Mouse (Mus musculus): ENCODE results near the gene Sord. TPM values are rescaled to one million over a fixed set of nuclear protein-coding genes. Genes with fewer than 3 reads are reported as not detected.

Sord gene
- total RNA-seq, 1 experiment: 26.0 TPM

- in situ Hi-C loops (cut with MboI; ENCODE audit: low sequenced_read_pairs in 2 of 2, unreplicated experiment in 2 of 2): no loop called here
- Histone ChIP-seq H3K9me3 (ENCODE audit: control insufficient read depth, insufficient read depth, low read depth, low read length) (no peaks in the 10 kb centered on the region), H3K9ac (ENCODE audit: insufficient read depth, low read depth, low read length, poor library complexity, severe bottlenecking) (no peak overlapping the region), H3K27ac (ENCODE audit: insufficient read depth, low read depth, low read length, poor library complexity, severe bottlenecking) (peak overlapping the region; percentile 5; the same call in 1 of the 2 replicates), H3K36me3 (ENCODE audit: control insufficient read depth, insufficient read depth, low read length, poor library complexity, severe bottlenecking) (no peaks in the 10 kb centered on the region), H3K4me3 (ENCODE audit: insufficient read depth in 1 of 2, low read depth in 1 of 2, low read length in 2 of 2, poor library complexity in 1 of 2, severe bottlenecking in 1 of 2) (no peak overlapping the region), H3K4me1 (ENCODE audit: control insufficient read depth in 2 of 2, insufficient read depth in 2 of 2, low read length in 2 of 2, poor library complexity in 1 of 2) (peaks cover 0 to 10% of the 10 kb centered on the region in 2 experiments; a peak in 2 of 4 replicates)
- no peak for DNase-seq (ENCODE audit: low read depth, low spot score)
- no peak for TF ChIP-seq CHD2 (IDR thresholded peaks at IDR 0.05; ENCODE audit: low read depth, low read length)
- TF ChIP-seq ZNF384 (IDR thresholded peaks at IDR 0.05; ENCODE audit: low read depth, low read length): no peak
- TF ChIP-seq MAFK (IDR thresholded peaks at IDR 0.05; ENCODE audit: insufficient read depth, low read depth, low read length): no peak
Observed at GRCm38 (mm10) chr2:122297271-122298095, 62.9 kb downstream of the Sord start.

- DNase-seq (ENCODE audit: low read depth, low spot score): no peak
- Histone ChIP-seq H3K27ac (ENCODE audit: insufficient read depth, low read depth, low read length, poor library complexity, severe bottlenecking) (peak within 1 kb of the TSS; percentile 5; the same call in 1 of the 2 replicates), H3K4me1 (ENCODE audit: control insufficient read depth in 2 of 2, insufficient read depth in 2 of 2, low read length in 2 of 2, poor library complexity in 1 of 2) (peaks cover 0 to 10% of the 10 kb centered on the region in 2 experiments; a peak in 2 of 4 replicates), H3K36me3 (ENCODE audit: control insufficient read depth, insufficient read depth, low read length, poor library complexity, severe bottlenecking) (no peaks in the 10 kb centered on the region), H3K9ac (ENCODE audit: insufficient read depth, low read depth, low read length, poor library complexity, severe bottlenecking) (no peak within 1 kb of the TSS), H3K9me3 (ENCODE audit: control insufficient read depth, insufficient read depth, low read depth, low read length) (no peaks in the 10 kb centered on the region), H3K4me3 (ENCODE audit: insufficient read depth in 1 of 2, low read depth in 1 of 2, low read length in 2 of 2, poor library complexity in 1 of 2, severe bottlenecking in 1 of 2) (peak within 1 kb of the TSS; percentile 3 to 7; a peak in 2 of 4 replicates)
- in situ Hi-C loops (cut with MboI; ENCODE audit: low sequenced_read_pairs in 2 of 2, unreplicated experiment in 2 of 2): no loop called here
- TF ChIP-seq ZNF384 (IDR thresholded peaks at IDR 0.05; ENCODE audit: low read depth, low read length): no peak
- TF ChIP-seq CHD2 (IDR thresholded peaks at IDR 0.05; ENCODE audit: low read depth, low read length): no peak
- TF ChIP-seq HCFC1 (IDR thresholded peaks at IDR 0.05; ENCODE audit: borderline replicate concordance, insufficient read depth, low read length): no peak
- no peak for TF ChIP-seq ZC3H11A (IDR thresholded peaks at IDR 0.05; ENCODE audit: borderline replicate concordance, low read depth, low read length)
- no peak for TF ChIP-seq MAFK (IDR thresholded peaks at IDR 0.05; ENCODE audit: insufficient read depth, low read depth, low read length)
Observed at GRCm38 (mm10) chr2:122298096-122298499, 63.5 kb downstream of the Sord start, which contains the start of gene Duox2. Gene Duox2, minus strand, starts transcription at chr2:122298449.

- in situ Hi-C loops (cut with MboI; ENCODE audit: low sequenced_read_pairs in 2 of 2, unreplicated experiment in 2 of 2): no loop called here
- Histone ChIP-seq H3K4me3 (ENCODE audit: insufficient read depth in 1 of 2, low read depth in 1 of 2, low read length in 2 of 2, poor library complexity in 1 of 2, severe bottlenecking in 1 of 2) (peak within 1 kb of the TSS; percentile 3 to 7; a peak in 2 of 4 replicates), H3K9ac (ENCODE audit: insufficient read depth, low read depth, low read length, poor library complexity, severe bottlenecking) (no peak within 1 kb of the TSS), H3K36me3 (ENCODE audit: control insufficient read depth, insufficient read depth, low read length, poor library complexity, severe bottlenecking) (no peaks in the 10 kb centered on the region), H3K4me1 (ENCODE audit: control insufficient read depth in 2 of 2, insufficient read depth in 2 of 2, low read length in 2 of 2, poor library complexity in 1 of 2) (peaks cover 0 to 10% of the 10 kb centered on the region in 2 experiments; a peak in 2 of 4 replicates), H3K27ac (ENCODE audit: insufficient read depth, low read depth, low read length, poor library complexity, severe bottlenecking) (no peak within 1 kb of the TSS), H3K9me3 (ENCODE audit: control insufficient read depth, insufficient read depth, low read depth, low read length) (no peaks in the 10 kb centered on the region)
- no peak for TF ChIP-seq HCFC1 (IDR thresholded peaks at IDR 0.05; ENCODE audit: borderline replicate concordance, insufficient read depth, low read length)
- TF ChIP-seq ZC3H11A (IDR thresholded peaks at IDR 0.05; ENCODE audit: borderline replicate concordance, low read depth, low read length): no peak
- no peak for TF ChIP-seq CHD2 (IDR thresholded peaks at IDR 0.05; ENCODE audit: low read depth, low read length)
- no peak for TF ChIP-seq ZNF384 (IDR thresholded peaks at IDR 0.05; ENCODE audit: low read depth, low read length)
- DNase-seq (ENCODE audit: low read depth, low spot score): peak; percentile 54
Observed at GRCm38 (mm10) chr2:122298596-122299490, 64.3 kb downstream of the Sord start, which contains the start of gene Duoxa2. Gene Duoxa2, plus strand, starts transcription at chr2:122298900.

- no peak for DNase-seq (ENCODE audit: low read depth, low spot score)
- TF ChIP-seq HCFC1 (IDR thresholded peaks at IDR 0.05; ENCODE audit: borderline replicate concordance, insufficient read depth, low read length) (no peak), CHD2 (IDR thresholded peaks at IDR 0.05; ENCODE audit: low read depth, low read length) (no peak), ZC3H11A (IDR thresholded peaks at IDR 0.05; ENCODE audit: borderline replicate concordance, low read depth, low read length) (no peak), ZNF384 (IDR thresholded peaks at IDR 0.05; ENCODE audit: low read depth, low read length) (no peak), MAFK (IDR thresholded peaks at IDR 0.05; ENCODE audit: insufficient read depth, low read depth, low read length) (no peak)
- H3K27ac ChIP-seq (ENCODE audit: insufficient read depth, low read depth, low read length, poor library complexity, severe bottlenecking): no peak overlapping the region
- H3K4me1 ChIP-seq (ENCODE audit: control insufficient read depth in 2 of 2, insufficient read depth in 2 of 2, low read length in 2 of 2, poor library complexity in 1 of 2): peaks cover 0 to 10% of the 10 kb centered on the region in 2 experiments; a peak in 2 of 4 replicates
- no peak overlapping the region for H3K9ac ChIP-seq (ENCODE audit: insufficient read depth, low read depth, low read length, poor library complexity, severe bottlenecking)
- H3K4me3 ChIP-seq (ENCODE audit: insufficient read depth in 1 of 2, low read depth in 1 of 2, low read length in 2 of 2, poor library complexity in 1 of 2, severe bottlenecking in 1 of 2): no peak overlapping the region
- H3K36me3 ChIP-seq (ENCODE audit: control insufficient read depth, insufficient read depth, low read length, poor library complexity, severe bottlenecking): no peaks in the 10 kb centered on the region
- no peaks in the 10 kb centered on the region for H3K9me3 ChIP-seq (ENCODE audit: control insufficient read depth, insufficient read depth, low read depth, low read length)
- in situ Hi-C loops (cut with MboI; ENCODE audit: low sequenced_read_pairs in 2 of 2, unreplicated experiment in 2 of 2): no loop called here
Observed at GRCm38 (mm10) chr2:122299911-122300655, 65.5 kb downstream of the Sord start.

Measured in ES-E14 (cell line).